Mouse (Mus musculus) brain, embryonic 14.5 days (tissue): ENCODE measurements around the gene Zbtb20.

ENCODE experiments used
- CTCF ChIP-seq: fragments of 200-500 bp; IDR thresholded peaks from 2 replicates; pipeline ENCODE4 v1.5.1; 2012; ENCODE audit warnings: inconsistent platforms, mild to moderate bottlenecking, moderate library complexity, borderline replicate concordance; ENCODE audit not compliant: insufficient read depth, insufficient read length; ENCODE audit errors: extremely low read depth
- POLR2A ChIP-seq: fragments of 200-500 bp; IDR thresholded peaks from 2 replicates; pipeline ENCODE4 v1.6.1; 2012; ENCODE audit warnings: mild to moderate bottlenecking, inconsistent platforms, borderline replicate concordance; ENCODE audit not compliant: poor library complexity, insufficient read depth, insufficient read length, severe bottlenecking; ENCODE audit errors: extremely low read depth

- TF ChIP-seq POLR2A (no peak), CTCF (no peak)
Observed at GRCm38 (mm10) chr16:43256900-43257281, 381.2 kb downstream of the Zbtb20 start.
